Mouse (Mus musculus) ES-E14 (cell line): Measurements from ENCODE around the gene Glycam1. TPM values are rescaled to one million over a fixed set of nuclear protein-coding genes. Genes with fewer than 3 reads are reported as not detected.
A peak's percentile ranks its signal among the peaks of the same experiment; 100 is the strongest.

Experiments used
- DNase-seq: peaks from one replicate; pipeline ENCODE4 v3.0.0-alpha.2; 2013; ENCODE audit warnings: low read depth, low spot score
- H3K27ac ChIP-seq: 2 replicates; pipeline ENCODE4 v1.5.1; 2012; ENCODE audit warnings: low read depth, mild to moderate bottlenecking, low read length, moderate library complexity, mixed read lengths; ENCODE audit not compliant: poor library complexity, insufficient read depth, severe bottlenecking
- H3K36me3 ChIP-seq: 2 replicates; pipeline ENCODE4 v1.6.1; 2012; ENCODE audit warnings: mild to moderate bottlenecking, low read length, moderate library complexity, mixed read lengths; ENCODE audit not compliant: control insufficient read depth, poor library complexity, insufficient read depth, severe bottlenecking
- H3K4me1 ChIP-seq, 2 experiments: fragments of 150-350 bp in 1 of 2; sonication (generic) in 1 of 2; 2 replicates each; pipeline ENCODE4 v1.6.1; 2012; ENCODE audit warnings: low read length in 2 of 2, mild to moderate bottlenecking in 1 of 2, mixed read lengths in 1 of 2; ENCODE audit not compliant: control insufficient read depth in 2 of 2, insufficient read depth in 2 of 2, poor library complexity in 1 of 2
- H3K4me3 ChIP-seq, 2 experiments: fragments of 150-350 bp in 1 of 2; sonication (generic) in 1 of 2; 2 replicates each; pipeline ENCODE4 v1.5.1; 2012; ENCODE audit warnings: low read length in 2 of 2, low read depth in 1 of 2, mild to moderate bottlenecking in 1 of 2, mixed read lengths in 1 of 2; ENCODE audit not compliant: insufficient read depth in 1 of 2, poor library complexity in 1 of 2, severe bottlenecking in 1 of 2
- H3K9ac ChIP-seq: 2 replicates; pipeline ENCODE4 v1.6.1; 2012; ENCODE audit warnings: low read depth, mild to moderate bottlenecking, low read length, mixed read lengths; ENCODE audit not compliant: poor library complexity, insufficient read depth, severe bottlenecking
- H3K9me3 ChIP-seq: fragments of 150-350 bp; sonication (generic); 2 replicates; pipeline ENCODE4 v1.6.1; 2012; ENCODE audit warnings: low read depth, mild to moderate bottlenecking, low read length; ENCODE audit not compliant: control insufficient read depth, insufficient read depth
- CHD2 ChIP-seq: IDR thresholded peaks from 2 replicates; pipeline ENCODE4 v1.6.1; 2014; ENCODE audit warnings: mild to moderate bottlenecking, low read depth, low read length, inconsistent platforms
- HCFC1 ChIP-seq: IDR thresholded peaks from 2 replicates; pipeline ENCODE4 v1.6.1; 2012; ENCODE audit warnings: low read length, inconsistent platforms, borderline replicate concordance; ENCODE audit not compliant: insufficient read depth
- MAFK ChIP-seq: IDR thresholded peaks from 2 replicates; pipeline ENCODE4 v1.6.1; 2014; ENCODE audit warnings: mild to moderate bottlenecking, low read depth, low read length, inconsistent platforms; ENCODE audit not compliant: insufficient read depth
- ZC3H11A ChIP-seq: IDR thresholded peaks from 2 replicates; pipeline ENCODE4 v1.6.1; 2012; ENCODE audit warnings: low read depth, mild to moderate bottlenecking, inconsistent platforms, low read length, borderline replicate concordance
- ZNF384 ChIP-seq: IDR thresholded peaks from 2 replicates; pipeline ENCODE4 v1.6.1; 2012; ENCODE audit warnings: low read depth, low read length, inconsistent platforms
- in situ Hi-C, 2 experiments: fragments of 600-800 bp; cut with MboI; formaldehyde crosslinking; loops; one replicate each; pipeline ENCODE4 v1.15.1; 2025; ENCODE audit warnings: low sequenced_read_pairs in 2 of 2, inconsistent platforms in 1 of 2; ENCODE audit not compliant: unreplicated experiment in 2 of 2
- total RNA-seq: library from RNA; depleted of rRNA; stranded (reverse); fragments of 300-350 nt; gene quantifications from 2 replicates; pipeline ENCODE4 v1.2.3, GENCODE M21; 2012

Gene Glycam1
- total RNA-seq, 1 experiment = not detected

DNA sequence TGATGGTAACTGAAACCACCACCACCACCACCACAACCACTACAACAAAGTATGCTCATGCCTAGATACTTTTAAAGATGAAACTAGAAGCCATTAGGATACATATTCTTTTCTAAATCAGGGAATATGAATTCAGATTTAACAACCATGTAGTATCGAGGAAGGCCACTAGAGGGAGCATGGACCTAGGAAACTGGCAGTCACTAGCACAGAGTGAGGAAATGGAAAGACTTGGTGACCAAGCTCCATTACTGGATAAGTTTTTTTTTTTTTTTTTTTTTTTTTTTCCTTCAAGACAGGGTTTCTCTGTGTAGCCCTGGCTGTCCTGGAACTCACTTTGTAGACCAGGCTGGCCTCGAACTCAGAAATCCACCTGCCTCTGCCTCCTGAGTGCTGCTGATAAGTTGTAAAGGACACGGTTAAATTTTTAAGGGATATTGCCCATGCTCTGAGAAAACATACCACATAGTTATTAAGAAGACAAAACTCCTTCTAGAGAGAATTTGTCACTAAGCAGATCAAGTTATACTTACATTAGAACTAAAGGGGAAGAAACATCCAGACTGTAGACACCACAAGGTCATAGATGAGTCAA lies 12.7 kb downstream of the Glycam1 start:
- H3K9me3 ChIP-seq = no peaks in the 10 kb centered on the region
- in situ Hi-C loops = no loop called here
- no peak overlapping the region for H3K27ac ChIP-seq
- H3K36me3 ChIP-seq = no peaks in the 10 kb centered on the region
- no peaks in the 10 kb centered on the region for H3K4me1 ChIP-seq
- no peak overlapping the region for H3K9ac ChIP-seq
- TF ChIP-seq ZNF384 (peak; percentile 85), HCFC1 (no peak), ZC3H11A (peak; percentile 93; the same call in 1 of the 2 replicates), CHD2 (no peak), MAFK (no peak)
- no peak for DNase-seq
- H3K4me3 ChIP-seq = no peak overlapping the region

DNA sequence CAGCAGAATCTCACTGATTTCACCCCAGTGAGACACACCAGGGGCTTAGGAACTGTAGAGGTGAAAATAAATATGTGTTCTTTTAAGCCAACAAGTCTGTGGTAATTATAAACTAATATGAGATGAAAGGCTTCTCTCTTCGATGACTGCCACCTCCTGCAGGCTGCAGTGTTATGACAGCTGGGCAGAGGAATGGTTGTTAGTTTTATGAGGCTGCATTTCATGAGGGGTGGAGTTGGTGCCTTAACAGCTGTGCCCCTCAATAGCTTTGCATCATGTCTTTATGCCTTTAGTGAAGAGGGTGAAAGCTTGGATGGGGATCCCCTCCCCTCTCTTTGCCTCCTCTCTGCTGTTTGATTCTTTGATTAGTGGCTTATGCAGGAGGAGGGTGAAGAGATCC lies 13.8 kb downstream of the Glycam1 start:
- DNase-seq = no peak
- no peak for TF ChIP-seq MAFK
- no peak for TF ChIP-seq CHD2
- TF ChIP-seq HCFC1 = no peak
- TF ChIP-seq ZC3H11A = no peak
- TF ChIP-seq ZNF384 = no peak
- in situ Hi-C loops = no loop called here
- no peaks in the 10 kb centered on the region for H3K4me1 ChIP-seq
- H3K9me3 ChIP-seq = no peaks in the 10 kb centered on the region
- H3K4me3 ChIP-seq = no peak overlapping the region
- no peak overlapping the region for H3K9ac ChIP-seq
- H3K36me3 ChIP-seq = no peaks in the 10 kb centered on the region
- H3K27ac ChIP-seq = no peak overlapping the region

DNA sequence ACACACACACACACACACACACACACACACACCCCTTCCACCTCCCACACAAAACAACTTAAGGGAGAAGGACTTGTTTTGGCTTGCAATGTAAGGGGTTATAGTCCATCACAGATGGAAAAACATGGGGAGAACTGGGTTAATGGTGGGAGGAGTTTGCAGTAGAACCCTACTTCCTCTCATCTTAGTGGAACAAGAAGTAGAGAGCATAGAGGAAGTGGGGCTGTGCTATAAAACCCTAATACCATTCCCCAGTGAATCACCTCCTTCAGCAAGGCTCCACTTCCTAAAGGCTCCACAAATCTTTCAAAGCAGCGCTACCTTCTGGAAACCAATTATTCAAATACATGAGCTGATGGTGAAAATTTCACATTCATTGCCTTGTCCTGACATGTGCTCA lies 15.4 kb downstream of the Glycam1 start:
- no peak overlapping the region for H3K27ac ChIP-seq
- H3K9me3 ChIP-seq = no peaks in the 10 kb centered on the region
- in situ Hi-C loops = no loop called here
- no peak overlapping the region for H3K9ac ChIP-seq
- no peaks in the 10 kb centered on the region for H3K36me3 ChIP-seq
- no peak overlapping the region for H3K4me3 ChIP-seq
- no peak for TF ChIP-seq HCFC1
- TF ChIP-seq MAFK = no peak
- no peak for TF ChIP-seq CHD2
- TF ChIP-seq ZC3H11A = no peak
- no peak for TF ChIP-seq ZNF384
- DNase-seq = no peak
- H3K4me1 ChIP-seq = no peaks in the 10 kb centered on the region

DNA sequence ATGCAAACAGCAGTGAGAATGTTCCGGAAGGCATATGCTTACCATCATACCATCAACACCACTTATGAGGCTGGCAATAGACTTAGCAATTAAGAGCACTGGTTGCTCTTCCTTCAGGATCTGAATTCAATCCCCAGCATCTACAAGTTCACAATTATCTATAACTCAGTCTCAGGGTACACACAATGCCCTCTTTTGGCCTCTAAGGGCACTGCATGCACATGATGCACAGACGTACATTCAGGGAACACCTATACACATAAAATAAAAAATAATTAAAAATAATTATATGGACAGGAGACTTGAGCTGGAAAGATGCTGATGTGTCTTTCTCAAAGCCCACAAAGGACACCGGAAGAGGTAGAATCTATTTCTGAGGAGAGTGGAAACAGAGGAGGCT lies 16.9 kb downstream of the Glycam1 start:
- no peaks in the 10 kb centered on the region for H3K4me1 ChIP-seq
- H3K4me3 ChIP-seq = no peak overlapping the region
- no peaks in the 10 kb centered on the region for H3K9me3 ChIP-seq
- TF ChIP-seq CHD2 (no peak), ZNF384 (no peak), ZC3H11A (0 out of 2 replicates have a peak, but pooled peaks have one; percentile 21), MAFK (no peak), HCFC1 (no peak)
- no peak overlapping the region for H3K9ac ChIP-seq
- no peaks in the 10 kb centered on the region for H3K36me3 ChIP-seq
- in situ Hi-C loops = no loop called here
- no peak for DNase-seq
- H3K27ac ChIP-seq = no peak overlapping the region
